Mouse (Mus musculus) ovary, adult 2 months (tissue): ENCODE results near the gene Prdx2. TPM values are rescaled to one million over a fixed set of nuclear protein-coding genes. Genes with fewer than 3 reads are reported as not detected.

Experiments
- polyA plus RNA-seq: library from polyadenylated mRNA; depleted of rRNA; stranded (reverse); fragments of >200 nt; gene quantifications from 2 replicates; pipeline ENCODE4 v1.2.3, GENCODE M21; 2012; rRNA removed

Prdx2 gene
- 272 and 313 TPM in 2 replicates for polyA plus RNA-seq

DNA sequence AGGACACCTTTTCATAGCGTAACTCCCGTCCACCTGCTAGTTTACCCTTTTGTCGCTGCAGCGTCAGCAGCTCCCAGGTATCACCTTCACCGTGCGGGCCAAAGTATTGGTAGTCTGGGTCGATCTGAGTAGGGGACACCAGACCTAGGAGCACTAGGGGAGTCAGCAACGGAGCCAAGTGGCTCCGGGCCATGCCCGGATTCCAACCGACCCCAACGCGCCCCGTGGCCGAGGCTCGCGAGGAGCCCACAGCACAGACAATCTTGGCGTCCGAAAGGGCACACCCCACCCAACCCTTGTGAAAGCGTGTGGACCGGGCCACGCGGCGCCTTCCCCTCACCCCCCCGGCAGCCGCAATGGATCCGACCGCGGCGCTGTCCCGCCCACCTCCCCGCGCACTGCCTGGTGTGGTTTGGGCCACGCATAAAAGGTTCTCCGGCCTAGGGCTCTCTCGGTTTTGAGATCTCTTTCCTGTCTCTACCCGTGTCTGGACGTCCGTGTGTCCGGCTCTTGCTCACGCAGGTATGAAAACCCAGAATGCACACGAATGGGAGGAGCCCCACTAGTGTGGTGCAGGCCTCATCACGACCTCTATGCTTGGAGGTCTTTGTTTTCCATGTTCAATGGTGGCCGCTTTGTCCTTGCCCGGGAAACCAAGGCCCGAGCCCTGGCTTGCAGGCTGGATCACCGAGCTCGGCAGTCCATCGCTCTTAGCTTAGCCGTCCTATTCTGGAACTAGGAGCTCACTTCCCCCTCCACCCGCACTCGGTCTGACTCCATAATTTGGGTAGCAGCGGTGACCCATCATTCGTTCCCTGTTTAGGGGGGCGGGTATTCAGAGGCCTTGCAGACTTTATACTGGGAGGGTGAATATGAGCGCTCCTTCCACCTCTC is at the start of gene Prdx2, which contains the start of the genes Gm49661 and Rnaseh2a:
Prdx2 (plus strand) TSS at position 347 of the 894 bp plus-strand sequence.
Gm49661 (minus strand) TSS at position 193 of the 894 bp plus-strand sequence.
Rnaseh2a (minus strand) TSS at position 527 of the 894 bp plus-strand sequence.

DNA sequence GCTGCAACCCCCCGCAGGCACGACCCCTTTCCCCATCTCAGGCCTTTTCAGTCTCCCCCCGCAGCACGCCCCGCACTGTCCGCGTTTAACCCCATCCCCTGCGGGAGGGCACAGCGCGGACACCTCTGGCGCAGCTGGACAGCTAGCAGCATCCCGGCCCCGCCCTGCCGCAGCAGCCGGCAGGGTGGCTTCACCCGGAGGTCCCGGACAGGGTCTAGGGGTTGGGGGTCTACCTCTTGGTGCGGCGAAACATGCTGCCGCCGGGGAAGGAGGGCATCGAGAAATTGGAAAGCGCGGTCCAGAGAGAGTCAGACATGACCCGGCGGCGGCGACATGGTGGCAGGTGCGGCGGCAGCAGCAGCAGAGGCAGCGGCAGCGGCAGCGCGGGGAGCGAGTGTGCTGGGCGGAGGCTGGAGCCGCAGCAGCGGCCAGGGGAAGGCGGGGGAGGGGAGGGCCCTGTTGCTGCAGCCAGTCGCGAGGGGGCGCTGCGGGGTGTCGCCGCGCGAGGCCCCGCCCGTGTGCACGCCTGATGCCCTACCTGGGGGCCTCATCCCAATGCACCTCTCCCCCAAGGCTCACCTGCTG is 32.3 kb upstream of the Prdx2 start, which contains the start of gene Mast1:
Mast1 (minus strand) TSS at position 398 of the 585 bp plus-strand sequence.

DNA sequence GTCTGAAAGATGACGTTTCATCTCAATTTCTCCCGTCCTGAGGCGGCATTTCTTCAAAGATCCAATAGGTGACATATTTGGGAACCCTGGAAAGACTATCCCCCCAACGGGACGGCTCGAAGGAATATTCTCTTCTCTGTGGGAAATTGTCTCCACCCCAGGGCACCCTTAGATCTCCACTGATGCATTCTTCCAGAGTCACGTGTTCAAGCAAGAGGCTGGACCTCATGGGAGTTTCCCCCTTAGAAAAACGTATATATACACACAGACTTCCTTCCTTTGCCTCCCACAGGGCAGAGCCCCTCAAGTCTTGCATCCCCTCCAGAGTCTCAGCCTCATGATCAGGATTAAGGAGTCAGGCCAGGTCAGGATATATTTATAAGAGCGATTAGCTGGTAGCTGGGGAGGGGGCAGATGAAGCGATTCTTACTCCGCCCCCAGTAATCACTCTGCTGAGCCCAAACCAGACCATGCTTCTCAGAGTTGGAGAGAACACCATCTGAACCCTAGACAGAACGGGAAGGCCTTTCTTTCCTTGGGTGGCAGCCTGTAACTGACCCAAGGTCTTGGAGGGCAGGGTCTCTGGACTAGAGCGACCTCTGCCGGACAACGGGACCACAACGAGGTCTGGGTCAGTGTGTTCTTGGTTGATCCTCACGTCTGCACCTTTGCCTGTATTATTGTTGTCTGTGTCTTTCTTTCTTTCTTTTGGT is 22.7 kb upstream of the Prdx2 start, which contains the start of gene Rtbdn:
Rtbdn (plus strand) TSS at position 464 of the 713 bp plus-strand sequence.

DNA sequence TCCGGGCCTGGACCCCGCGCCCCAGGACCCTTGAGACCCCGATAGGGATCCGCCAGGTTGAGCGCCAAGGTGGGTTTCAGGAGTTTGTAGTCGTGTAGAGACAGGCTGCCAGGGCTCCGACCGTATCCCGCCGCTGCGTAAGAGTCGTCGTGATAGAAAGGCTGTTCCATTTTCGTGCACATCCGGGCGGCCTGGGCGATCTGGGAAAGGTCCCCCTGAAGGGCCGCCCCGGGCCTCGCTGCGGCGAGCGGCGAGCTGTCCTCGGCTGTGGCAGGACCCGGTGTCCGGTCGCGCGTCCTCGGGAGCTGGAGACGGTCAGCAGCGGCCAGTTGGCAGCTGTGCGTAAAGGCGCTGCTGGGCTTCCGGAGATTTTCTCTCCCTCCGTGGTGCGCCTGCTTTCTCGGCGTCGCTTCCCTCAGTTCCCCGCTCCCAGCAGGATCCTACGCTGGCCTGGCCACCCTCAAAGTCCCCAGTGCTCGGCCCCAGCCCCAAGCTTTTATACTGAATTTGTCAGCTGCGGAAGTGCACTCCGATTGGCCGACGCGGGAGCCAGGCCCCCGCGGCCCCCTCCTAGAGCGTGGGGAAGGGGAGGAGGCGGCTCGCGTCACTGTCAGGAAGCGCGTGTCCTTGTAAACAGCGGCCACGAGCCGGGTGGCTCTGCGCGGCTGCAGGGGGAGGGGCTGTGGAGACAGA is 9.0 kb downstream of the Prdx2 start, which contains the start of gene Junb:
Junb (minus strand) TSS at position 471 of the 693 bp plus-strand sequence.

DNA sequence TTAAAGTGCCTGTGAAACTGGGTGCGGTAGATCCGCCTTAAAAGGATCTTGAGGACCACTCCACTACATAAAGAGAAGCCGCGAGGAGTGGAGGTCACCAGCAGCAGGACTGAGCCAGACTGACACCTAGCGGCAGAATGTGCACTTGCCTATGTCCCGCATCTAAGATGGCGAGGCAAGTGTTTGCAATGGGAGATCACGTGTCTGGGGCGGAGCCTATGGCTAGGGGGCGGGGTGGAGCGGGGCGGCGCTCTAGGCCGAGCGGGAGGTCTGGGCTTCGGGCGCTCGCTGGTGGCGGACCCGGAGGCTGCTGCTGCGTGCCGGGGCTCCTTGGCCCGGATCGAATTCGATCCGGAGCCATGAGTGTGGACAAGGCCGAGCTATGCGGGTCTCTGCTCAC is 21.0 kb downstream of the Prdx2 start, which contains the start of gene Hook2:
Hook2 (plus strand) TSS at position 255 of the 400 bp plus-strand sequence.

DNA sequence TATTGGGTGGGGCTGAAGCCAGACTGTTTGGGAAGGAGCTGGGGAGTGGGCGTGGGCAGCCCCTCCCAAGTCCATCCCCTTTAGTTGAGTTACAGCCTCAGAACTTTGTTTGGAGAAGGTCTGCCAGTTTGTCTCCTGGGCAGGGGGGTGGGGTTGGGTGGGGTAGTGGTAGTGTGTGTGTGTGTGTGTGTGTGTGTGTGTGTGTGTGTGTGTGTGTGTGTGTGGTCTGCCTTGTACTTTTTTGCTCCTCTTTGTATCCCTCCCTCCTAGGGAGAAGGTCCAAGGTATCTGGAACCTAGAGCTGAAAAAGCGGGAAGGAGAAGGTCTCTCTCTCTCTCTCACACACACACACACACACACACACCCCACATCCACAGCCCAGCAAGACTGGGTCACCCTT is 45.0 kb downstream of the Prdx2 start, which contains the start of gene Best2:
Best2 (minus strand) TSS at position 101 of the 400 bp plus-strand sequence.

Other genes starting within 250 kb of the Prdx2 start
- gene G430095P16Rik, start 246.6 kb upstream of the Prdx2 start, polyA plus RNA-seq: 0.33 and 0.97 TPM in 2 replicates
- 78.5 and 79.3 TPM in 2 replicates for gene Nfix, start 169.2 kb upstream of the Prdx2 start, polyA plus RNA-seq
- 2.2 and 3.9 TPM in 2 replicates for gene Dand5, start 146.8 kb upstream of the Prdx2 start, polyA plus RNA-seq
- 111 and 172 TPM in 2 replicates for gene Gadd45gip1, start 138.1 kb upstream of the Prdx2 start, polyA plus RNA-seq
- gene Rad23a, start 128.9 kb upstream of the Prdx2 start, polyA plus RNA-seq: 67.1 and 86.6 TPM in 2 replicates
- gene Calr, start 122.7 kb upstream of the Prdx2 start, polyA plus RNA-seq: 235 and 272 TPM in 2 replicates
- gene Farsa, start 112.6 kb upstream of the Prdx2 start, polyA plus RNA-seq: 62.9 and 83.9 TPM in 2 replicates
- gene Syce2, start 97.5 kb upstream of the Prdx2 start, polyA plus RNA-seq: 9.6 and 13.0 TPM in 2 replicates
- gene Gcdh, start 75.7 kb upstream of the Prdx2 start, polyA plus RNA-seq: 119 and 170 TPM in 2 replicates
- 0.68 and 1.3 TPM in 2 replicates for gene Klf1, start 67.7 kb upstream of the Prdx2 start, polyA plus RNA-seq
- gene Dnase2a, start 61.0 kb upstream of the Prdx2 start, polyA plus RNA-seq: 14.7 and 22.8 TPM in 2 replicates
- 0.17 and 0.18 TPM in 2 replicates for gene Mast1, start 32.2 kb upstream of the Prdx2 start, polyA plus RNA-seq
- gene Rtbdn, start 22.6 kb upstream of the Prdx2 start, polyA plus RNA-seq: 0.12 and 0.22 TPM in 2 replicates
- 3.0 and 4.6 TPM in 2 replicates for gene Gm49661, start 154 bp upstream of the Prdx2 start, polyA plus RNA-seq
- 71.9 and 104 TPM in 2 replicates for gene Rnaseh2a, start 180 bp downstream of the Prdx2 start, polyA plus RNA-seq
- gene Junb, start 9.1 kb downstream of the Prdx2 start, polyA plus RNA-seq: 88.0 and 111 TPM in 2 replicates
- 12.0 and 13.4 TPM in 2 replicates for gene Hook2, start 21.0 kb downstream of the Prdx2 start, polyA plus RNA-seq
- 0.08 and 0.13 TPM in 2 replicates for gene Best2, start 44.9 kb downstream of the Prdx2 start, polyA plus RNA-seq
- 160 and 216 TPM in 2 replicates for gene Asna1, start 55.7 kb downstream of the Prdx2 start, polyA plus RNA-seq
- gene Trir, start 57.2 kb downstream of the Prdx2 start, polyA plus RNA-seq: 134 and 160 TPM in 2 replicates
- 109 and 112 TPM in 2 replicates for gene Tnpo2, start 67.3 kb downstream of the Prdx2 start, polyA plus RNA-seq
- 90.1 and 104 TPM in 2 replicates for gene Fbxw9, start 90.5 kb downstream of the Prdx2 start, polyA plus RNA-seq
- 1.8 and 2.4 TPM in 2 replicates for gene Gm5741, start 98.4 kb downstream of the Prdx2 start, polyA plus RNA-seq
- gene Dhps, start 102.2 kb downstream of the Prdx2 start, polyA plus RNA-seq: 76.3 and 84.0 TPM in 2 replicates
- 138 and 173 TPM in 2 replicates for gene Wdr83os, start 111.2 kb downstream of the Prdx2 start, polyA plus RNA-seq
- 36.8 and 41.0 TPM in 2 replicates for gene Wdr83, start 111.7 kb downstream of the Prdx2 start, polyA plus RNA-seq
- 58.0 and 71.1 TPM in 2 replicates for gene Man2b1, start 113.7 kb downstream of the Prdx2 start, polyA plus RNA-seq
- gene Zfp791, start 153.5 kb downstream of the Prdx2 start, polyA plus RNA-seq: 0.41 and 0.56 TPM in 2 replicates
- gene Cks1brt, start 182.3 kb downstream of the Prdx2 start, polyA plus RNA-seq: not detected in 2 replicates